Mouse (Mus musculus): ENCODE measurements around the gene Hnrnpu.
"Not testable (repeated sequence)": the region's sequence is repeated elsewhere in the genome, so short reads cannot be mapped to it uniquely, and the experiment has no call there.

Hnrnpu gene

DNA sequence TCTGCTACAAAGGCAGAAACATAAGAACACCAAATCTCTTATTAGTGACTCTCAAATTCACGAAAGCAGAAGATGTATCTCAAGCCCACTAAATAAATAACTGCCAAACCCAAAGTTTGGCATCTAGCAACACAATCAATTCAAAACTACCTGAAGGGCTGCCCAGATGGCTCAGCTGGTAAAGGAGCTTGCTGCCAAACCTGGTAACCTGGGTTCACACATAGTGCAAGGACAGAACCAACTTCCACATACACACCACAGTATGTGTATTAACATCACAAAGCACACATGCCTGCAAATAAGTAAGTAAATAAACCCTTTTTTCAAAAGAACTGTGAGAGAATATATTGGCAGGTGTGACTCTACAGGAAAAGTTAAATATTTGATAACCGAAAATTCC, 23.4 kb downstream of the Hnrnpu start:
- no peak for DNase-seq (ENCODE audit: low read depth in 1 of 2, low spot score in 2 of 2)

DNA sequence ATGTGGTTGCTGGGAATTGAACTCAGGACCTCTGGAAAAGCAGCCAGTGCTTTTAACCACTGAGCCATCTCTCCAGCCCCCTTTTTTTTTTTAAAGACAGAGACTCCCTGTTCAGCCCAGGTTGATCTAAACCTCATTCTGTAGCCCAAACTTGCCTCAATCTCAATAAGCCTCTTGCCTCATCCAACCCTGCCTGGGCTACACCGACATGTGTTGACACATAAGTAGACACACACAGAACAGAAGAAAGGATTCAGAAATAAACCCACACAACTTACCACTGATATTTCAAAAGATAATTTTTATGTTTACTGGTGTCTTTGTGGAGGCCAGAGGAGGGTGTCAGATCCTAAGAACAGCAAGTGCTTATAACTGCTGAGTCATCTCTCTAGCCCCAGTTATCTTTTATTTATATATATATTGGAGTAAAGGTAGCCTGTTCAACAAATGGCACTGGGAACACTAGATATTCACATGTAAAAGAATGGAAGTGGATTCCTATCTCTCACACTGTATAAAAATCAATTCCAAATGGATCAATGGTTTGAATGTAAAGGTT, 24.5 kb downstream of the Hnrnpu start:
- no peak for DNase-seq (ENCODE audit: low read depth in 1 of 2, low spot score in 2 of 2)

DNA sequence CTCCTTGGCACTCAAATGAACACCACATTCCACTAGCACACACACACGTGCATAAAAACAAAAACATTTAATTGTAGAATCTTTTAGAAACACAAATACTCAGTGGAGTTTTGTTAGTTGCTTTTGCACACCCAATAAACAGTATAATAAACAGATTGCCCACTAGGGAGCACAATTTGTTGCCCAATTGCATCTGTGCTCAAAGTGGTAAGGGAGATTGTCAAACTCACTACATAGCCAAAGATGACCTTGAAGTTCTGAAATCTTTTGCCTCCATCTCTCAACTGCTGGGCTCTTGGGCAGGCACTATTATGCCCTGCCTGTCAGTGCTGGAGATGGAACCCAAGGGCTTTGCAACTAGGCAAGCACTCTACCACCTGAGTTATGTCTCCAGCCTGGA, 27.5 kb downstream of the Hnrnpu start:
- no peak for DNase-seq (ENCODE audit: low read depth in 1 of 2, low spot score in 2 of 2)

DNA sequence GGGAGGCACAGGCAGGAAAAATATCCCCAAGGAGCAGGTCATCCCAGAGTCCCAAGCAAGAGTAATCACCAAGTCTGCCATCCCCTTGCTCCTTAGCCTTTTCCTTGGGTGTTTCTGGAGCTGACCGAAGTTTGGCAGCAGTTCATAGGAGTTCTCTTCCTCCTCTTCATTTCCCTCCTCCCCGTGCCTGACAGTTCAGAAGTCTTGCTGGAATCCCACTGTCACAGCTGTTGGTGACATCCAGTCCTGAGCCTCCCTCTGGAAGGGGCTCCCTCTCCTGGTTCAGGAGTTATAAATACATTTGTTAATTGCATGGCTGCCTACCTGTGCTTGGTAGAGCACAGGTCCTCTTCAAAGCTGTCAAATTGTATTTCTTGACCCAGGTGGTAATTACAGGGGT, 28.1 kb downstream of the Hnrnpu start:
- DNase-seq (ENCODE audit: low read depth in 1 of 2, low spot score in 2 of 2): no peak

DNA sequence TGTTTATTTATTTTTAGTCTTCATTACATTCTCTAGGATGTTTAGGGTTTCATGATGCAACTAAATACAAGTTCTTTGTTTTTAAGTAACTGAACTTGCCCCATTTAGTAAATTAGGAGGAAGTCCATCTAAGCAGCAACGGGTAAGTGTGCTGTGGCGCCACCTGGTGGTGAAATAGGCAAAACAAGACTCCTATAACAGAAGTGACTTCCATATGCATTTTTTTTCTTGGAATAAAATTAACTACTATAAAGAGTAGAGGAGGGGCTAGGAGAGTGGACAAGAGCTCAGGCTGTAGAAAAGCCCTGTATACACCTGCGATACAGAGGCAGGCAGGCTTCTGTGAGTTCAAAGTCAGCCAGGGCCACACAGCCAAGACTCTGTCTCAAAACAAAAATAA, 34.2 kb downstream of the Hnrnpu start:
- DNase-seq (ENCODE audit: low read depth in 1 of 2, low spot score in 2 of 2): peak; percentile 34 to 66

DNA sequence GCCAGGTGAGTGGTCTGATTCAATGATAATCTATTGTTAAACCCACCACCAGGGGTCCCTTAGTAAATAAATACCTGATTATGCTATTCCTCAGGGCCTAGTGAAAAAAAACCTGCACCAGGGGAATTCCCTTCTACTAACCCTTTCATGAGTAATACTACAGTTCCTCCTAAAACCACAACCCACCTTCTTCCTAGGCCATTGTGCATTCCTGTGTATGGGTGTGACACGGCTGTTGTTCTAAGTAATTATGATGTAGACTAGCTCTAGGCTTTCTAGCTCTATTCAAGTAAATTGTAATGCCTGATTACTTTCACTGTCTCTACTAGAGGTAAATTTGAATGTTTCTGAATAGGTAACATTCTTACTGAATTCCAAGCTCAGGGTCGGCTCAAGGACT, 36.3 kb downstream of the Hnrnpu start:
- DNase-seq (ENCODE audit: low read depth in 1 of 2, low spot score in 2 of 2): not testable (repeated sequence)

DNA sequence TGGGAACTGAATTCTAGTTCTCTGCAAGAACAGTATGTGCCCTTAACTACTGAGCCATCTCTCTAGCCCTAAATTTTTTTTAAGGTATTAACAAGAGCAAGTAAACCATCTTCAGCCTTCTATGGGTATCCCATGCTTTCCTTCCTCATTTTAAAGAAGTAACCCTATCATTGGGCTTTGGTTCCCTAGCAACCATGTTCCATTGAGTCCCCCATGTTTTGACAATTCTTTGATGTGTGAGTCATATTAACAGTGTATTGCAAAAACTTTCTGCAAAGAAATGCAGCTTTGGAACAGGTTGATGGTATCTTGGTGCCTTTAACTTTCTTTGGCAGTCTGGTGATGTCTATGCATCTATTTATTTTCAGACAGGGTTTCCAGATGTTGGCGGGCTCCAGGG, 43.5 kb downstream of the Hnrnpu start:
- DNase-seq (ENCODE audit: low read depth in 1 of 2, low spot score in 2 of 2): no peak

DNA sequence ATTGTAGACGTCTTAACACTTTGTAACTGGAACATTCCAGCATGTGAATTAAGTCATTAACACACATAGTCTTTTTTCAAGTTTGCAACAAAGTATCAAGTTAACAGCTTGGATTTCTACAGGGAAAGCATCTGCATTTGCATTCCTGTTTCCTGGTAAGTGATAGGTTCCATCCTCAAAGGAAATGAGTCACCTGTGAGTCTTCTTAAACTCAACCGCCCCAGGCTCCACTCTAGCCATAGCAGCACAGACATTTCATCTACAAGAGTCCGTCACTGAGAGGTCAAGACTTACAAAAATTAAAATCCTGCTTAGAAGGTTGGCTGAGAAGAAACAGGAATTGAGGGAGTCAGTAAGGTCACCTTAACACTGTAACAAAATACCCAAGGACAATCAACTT, 45.9 kb downstream of the Hnrnpu start:
- no peak for DNase-seq (ENCODE audit: low read depth in 1 of 2, low spot score in 2 of 2)

DNA sequence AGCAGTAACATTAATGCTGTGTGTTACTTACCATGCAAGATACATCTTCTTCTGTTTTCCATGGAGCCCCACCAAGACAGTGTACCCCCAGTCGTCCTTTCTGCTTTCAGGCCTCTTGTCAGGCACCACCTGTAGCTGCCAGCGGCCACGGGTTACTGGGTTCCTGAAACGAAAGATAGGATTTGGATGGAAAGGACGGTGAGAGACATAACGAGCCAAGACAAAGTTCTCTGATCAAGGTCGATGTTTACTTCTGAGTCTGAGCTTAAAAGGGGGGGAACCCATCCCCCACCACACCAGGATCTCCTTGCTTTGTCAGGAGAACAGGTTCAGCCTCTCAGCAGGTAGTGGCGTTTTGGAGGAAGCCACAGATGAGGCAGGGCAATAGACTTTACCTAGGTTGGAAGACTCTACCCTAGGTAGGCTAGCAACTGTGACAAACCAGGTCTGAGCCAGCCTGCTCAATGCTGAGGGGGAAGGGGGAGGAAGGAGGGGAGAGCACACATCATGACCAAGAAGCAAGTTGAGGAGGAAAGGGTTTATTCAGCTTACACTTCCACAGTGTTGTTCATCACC, 49.9 kb downstream of the Hnrnpu start:
- no peak for DNase-seq (ENCODE audit: low read depth in 1 of 2, low spot score in 2 of 2)

DNA sequence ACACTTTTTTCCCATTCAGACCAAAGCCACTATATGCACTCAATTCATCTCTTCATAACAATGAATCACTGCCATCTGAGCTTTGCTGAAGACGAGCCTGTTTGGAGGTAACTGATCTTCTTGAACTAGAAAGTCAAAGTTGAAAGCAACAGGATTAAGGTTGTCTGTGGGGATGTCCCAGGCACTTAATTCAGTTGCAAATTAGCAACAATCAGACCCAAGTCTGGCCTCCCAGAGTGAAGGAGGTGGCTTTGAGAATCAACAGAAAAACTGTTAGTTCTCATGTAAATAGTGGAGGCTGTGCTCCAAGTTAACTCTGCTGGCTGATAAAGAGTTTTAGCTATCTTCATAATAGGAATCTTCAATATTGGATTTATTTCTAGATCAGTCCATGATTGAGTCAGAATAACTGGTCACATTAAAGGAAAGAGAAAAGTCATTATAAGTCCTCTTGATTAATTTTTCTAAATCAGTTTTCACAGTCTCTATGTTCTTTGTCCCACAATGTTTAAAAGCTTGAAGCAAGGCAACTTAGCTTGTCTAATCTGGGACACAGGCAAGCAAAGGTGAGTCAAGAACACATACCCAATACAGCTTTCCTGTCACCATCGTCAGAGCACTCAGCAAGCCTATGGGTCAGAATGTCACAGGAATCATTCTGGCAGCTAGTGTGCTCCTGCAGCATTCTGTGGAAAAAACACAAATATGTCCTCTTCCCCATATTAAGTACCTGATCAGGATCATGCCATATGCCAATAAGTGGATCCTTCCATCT, 53.5 kb downstream of the Hnrnpu start:
- no peak for DNase-seq (ENCODE audit: low read depth in 1 of 2, low spot score in 2 of 2)

DNA sequence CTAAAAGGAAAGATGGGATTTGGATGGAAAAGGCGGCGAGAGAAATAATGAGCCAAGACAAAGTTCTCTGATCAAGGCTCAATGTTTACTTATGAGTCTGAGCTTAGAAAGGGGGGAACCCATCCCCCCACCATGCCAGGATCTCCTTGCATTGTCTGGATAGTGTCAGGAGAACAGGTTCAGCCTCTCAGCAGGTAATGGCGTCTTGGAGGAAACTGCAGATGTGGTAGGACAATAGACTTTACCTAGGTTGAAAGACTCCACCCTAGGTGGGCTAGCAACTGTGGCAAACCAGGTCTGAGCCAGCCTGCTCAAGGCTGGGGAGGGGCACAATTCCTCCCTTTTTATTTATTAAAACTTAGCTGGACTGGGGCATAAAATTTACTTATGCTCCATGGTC, 54.3 kb downstream of the Hnrnpu start:
- DNase-seq (ENCODE audit: low read depth in 1 of 2, low spot score in 2 of 2): not testable (repeated sequence)

DNA sequence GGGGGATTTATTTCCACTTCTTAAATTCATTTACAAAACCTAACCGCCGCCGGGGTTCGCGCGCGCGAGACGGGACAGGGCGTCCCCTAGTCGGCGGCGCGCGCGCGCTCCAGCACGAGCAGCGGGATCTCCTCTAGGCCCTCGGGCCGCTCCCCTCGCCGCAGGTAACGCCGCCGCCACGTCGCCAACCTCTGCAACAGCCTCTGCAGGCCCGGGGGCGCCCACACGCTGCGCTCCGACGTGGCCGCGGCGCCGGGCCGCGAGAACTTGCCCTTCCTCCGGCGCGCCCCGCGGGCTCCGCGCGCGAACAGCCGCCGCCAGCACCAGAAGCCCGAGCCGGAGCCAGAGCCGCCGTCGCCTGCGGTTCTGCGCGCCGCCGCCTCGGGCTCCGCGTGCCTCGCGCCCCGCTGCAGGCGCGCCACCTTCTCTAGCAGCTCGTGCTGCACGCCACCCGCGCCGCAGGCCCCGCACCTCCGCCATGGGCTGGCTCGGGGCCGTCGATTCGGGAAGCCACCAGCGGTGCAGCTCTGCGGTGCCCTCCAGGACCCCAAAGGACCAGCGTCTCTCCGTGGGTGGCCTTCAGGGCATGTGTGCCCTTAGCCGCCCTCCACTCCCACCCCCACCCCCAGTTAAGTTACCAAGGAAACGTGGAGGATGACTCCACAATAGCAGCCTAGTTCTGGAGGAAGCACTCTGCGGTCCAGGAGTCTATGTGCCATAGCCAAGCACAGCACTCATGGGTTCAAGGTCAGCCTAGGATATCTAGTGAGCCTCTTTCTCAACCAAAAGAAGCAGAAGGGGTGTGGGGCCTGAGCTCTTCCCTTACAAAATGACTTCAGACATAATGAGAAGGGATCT, 61.3 kb downstream of the Hnrnpu start:
- no peak for DNase-seq (ENCODE audit: low read depth in 1 of 2, low spot score in 2 of 2)

DNA sequence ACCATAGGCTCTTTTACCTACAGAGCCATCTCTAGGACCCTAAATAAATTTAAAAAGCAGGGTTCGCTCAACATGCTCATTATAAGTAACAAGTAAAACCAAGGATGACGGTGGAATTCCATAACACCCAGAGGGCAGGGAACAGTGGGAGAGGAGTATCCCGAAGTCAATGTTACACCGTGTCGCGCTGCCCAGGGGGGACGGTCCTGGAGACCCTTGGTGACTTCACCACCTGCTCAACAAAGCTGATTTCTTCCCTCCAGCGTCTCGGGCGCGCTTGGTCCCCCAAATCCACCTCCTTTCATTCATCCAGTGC, 61.9 kb downstream of the Hnrnpu start:
- DNase-seq (ENCODE audit: low read depth in 1 of 2, low spot score in 2 of 2): no peak

DNA sequence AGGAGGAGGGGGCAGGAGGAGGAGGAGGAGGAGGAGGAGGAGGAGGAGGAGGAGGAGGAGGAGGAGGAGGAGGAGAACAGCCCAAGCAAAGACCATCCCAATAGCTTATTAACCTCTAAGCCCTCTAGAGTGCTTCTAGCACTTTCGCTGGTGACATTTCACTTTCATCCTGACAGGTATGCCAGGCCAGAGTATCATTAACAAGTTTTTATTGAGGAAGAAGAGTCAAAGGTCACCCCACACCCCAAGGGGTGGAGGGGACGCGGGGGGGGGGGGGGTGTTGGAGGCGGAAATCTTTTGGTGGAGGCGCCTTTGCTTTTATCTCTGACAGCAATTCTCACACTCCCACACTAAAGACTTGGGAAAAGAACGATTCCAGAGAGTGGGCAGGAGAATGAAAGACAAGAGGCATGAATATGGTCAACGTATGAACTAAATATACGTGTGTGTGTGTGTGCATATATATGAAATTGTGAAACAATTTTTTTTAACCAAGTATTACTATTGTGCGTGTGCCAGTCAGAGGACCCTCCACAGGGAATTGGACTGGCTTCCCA, 62.3 kb downstream of the Hnrnpu start:
- DNase-seq (ENCODE audit: low read depth in 1 of 2, low spot score in 2 of 2): no peak
